Mouse (Mus musculus): ENCODE results near the gene Gm17387.

- TF ChIP-seq EP300 (IDR thresholded peaks at IDR 0.05; ENCODE audit: insufficient read depth, low read depth, low read length) (peak; percentile 83), CTCF (IDR thresholded peaks at IDR 0.05; ENCODE audit: low read depth, low read length) (peak; percentile 42)
These were observed 20.6 kb upstream of the Gm17387 start for GRCm38 (mm10) chr7:141008312-141008761.
